Mouse (Mus musculus): ENCODE measurements around the gene Fcgr2b.

DNA sequence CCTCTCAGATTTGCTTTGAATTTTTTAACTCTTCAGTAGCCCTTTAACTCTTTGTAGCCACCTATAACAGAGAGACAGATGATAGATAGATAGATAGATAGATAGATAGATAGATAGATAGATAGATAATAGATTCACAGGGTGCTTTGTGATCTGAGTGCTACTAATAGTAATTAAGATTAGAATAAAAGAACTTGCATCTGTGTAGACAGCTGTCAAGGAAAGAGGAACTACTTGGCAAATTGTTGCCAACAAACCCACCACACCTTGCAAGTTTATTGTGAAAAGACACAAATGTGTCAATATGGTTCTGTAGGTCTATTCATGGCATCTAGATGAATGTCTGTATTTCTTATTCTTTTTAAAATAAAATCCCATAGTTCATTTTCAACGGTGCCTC is 42.4 kb downstream of the Fcgr2b start:
- TF ChIP-seq CTCF (IDR thresholded peaks at IDR 0.05; ENCODE audit: low read depth, low read length) (no peak), POLR2A (IDR thresholded peaks at IDR 0.05; ENCODE audit: extremely low read depth, insufficient read depth, low read length) (no peak)
